Mouse (Mus musculus) adrenal gland, postnatal 25 days (tissue): ENCODE measurements around the gene Cyp3a13. TPM values are rescaled to one million over a fixed set of nuclear protein-coding genes. Genes with fewer than 3 reads are reported as not detected.
"Not testable (repeated sequence)": the region's sequence is repeated elsewhere in the genome, so short reads cannot be mapped to it uniquely, and the experiment has no call there.

ENCODE experiments used
- DNase-seq: peaks from one replicate; pipeline ENCODE4 v3.0.0; 2021; ENCODE audit warnings: mixed read lengths
- total RNA-seq: library from RNA; stranded (reverse); gene quantifications from 2 replicates; pipeline ENCODE4 v1.2.3, GENCODE M21; 2021

Gene Cyp3a13
- total RNA-seq, 1 experiment from 2014 or later, result not detected

DNA sequence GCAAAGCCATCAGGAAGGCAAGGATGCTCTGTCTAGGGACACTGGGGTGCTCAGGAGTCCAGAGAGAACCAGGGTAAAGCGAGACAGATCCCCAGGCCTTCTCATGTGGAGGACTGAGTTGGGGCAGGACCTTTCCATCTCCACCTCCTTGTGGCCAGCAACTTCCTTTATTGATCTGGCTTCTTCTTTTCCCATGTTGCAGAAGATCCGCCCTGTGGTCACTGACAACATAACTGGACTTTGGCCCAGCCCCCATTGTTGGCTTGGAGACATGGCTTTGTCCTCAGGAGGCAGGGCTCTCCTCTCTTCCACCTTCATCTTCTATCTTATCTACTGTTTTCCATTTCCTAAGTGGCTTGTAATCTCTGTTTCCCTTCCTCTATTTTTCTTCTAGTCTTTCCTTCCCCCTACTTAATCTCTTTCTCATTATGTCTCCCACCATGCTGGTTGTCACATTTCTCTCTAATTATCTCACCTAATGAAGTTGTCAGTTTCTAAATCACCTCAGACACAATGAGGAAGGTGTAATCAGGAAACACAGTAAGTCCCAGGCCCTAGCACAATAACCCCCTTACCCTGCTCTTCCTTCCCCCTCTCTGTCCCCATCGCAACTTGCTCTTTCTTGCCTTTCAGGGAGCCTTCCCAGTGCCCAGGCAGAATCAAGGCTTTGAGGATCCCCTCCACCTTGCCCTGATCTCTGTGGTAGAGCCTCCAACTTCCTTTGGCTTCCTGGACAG, 49.6 kb downstream of the Cyp3a13 start, which contains the start of gene Pilrb2:
Pilrb2 (minus strand) TSS at position 172 of the 737 bp plus-strand sequence.
- DNase-seq, result not testable (repeated sequence)

GRCm38 (mm10) chr5:137868600-137868999, 52.8 kb downstream of the Cyp3a13 start:
- not testable (repeated sequence) for DNase-seq

DNA sequence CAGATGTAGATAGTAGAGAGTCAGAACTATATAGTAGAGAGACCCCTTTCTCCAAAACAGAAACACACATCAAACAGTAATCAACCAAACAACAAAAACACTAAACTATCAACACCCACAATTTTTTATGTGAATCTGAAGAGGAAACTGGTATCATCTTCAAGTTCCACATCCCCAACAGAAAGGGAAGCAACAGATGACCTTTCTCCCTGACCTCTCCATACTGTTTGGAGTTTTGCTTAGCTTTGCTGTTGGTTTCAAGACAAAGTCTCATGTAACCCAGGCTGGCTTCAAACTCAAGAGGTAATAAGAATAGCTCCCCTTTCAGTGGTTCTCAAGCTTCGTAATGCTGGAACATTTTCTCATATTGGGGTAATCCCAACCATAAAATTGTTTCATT, 57.4 kb downstream of the Cyp3a13 start:
- DNase-seq, result not testable (repeated sequence)

- not testable (repeated sequence) for DNase-seq
Measured at GRCm38 (mm10) chr5:137857960-137858710, 63.3 kb downstream of the Cyp3a13 start, which contains the start of gene Pilrb1. Gene Pilrb1 (minus strand): TSS chr5:137858106.

GRCm38 (mm10) chr5:137856870-137857269, 64.5 kb downstream of the Cyp3a13 start:
- DNase-seq, result not testable (repeated sequence)

DNA sequence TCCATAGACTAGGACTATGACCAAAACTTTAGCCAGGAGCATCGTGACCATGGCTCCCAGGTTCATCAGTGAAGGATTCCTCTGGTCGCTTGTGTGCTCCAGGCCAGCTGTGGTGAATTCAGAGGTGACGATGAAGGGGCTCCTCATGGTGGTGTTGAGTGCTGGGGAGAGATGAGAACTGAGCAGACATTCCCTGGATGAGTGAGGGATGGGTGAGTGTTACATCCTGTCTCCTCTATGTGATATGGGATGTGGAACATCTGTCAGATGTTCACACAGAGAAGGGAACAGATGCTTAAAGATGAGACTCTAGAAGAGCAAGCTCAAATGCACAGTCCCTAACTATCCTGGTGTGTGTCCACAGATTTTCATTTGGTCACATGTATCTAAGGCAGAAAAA, 66.5 kb downstream of the Cyp3a13 start:
- DNase-seq, result not testable (repeated sequence)

DNA sequence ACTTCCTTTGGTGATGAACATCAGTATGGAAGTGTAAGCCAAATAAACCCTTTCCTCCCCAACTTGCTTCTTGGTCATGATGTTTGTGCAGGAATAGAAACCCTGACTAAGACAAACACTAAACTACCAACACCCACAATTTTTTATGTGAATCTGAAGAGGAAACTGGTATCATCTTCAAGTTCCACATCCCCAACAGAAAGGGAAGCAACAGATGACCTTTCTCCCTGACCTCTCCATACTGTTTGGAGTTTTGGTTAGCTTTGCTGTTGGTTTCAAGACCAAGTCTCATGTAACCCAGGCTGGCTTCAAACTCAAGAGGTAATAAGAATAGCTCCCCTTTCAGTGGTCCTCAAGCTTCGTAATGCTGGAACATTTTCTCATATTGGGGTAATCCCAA, 71.1 kb downstream of the Cyp3a13 start:
- DNase-seq, result not testable (repeated sequence)

Other genes with a start within 250 kb of the Cyp3a13 start
- gene Agfg2, start 236.9 kb downstream of the Cyp3a13 start, total RNA-seq, result 32.1 and 43.7 TPM in 2 replicates
- 3.0 and 5.6 TPM in 2 replicates for gene Nyap1, start 180.0 kb downstream of the Cyp3a13 start, total RNA-seq
- gene Tsc22d4, start 175.9 kb downstream of the Cyp3a13 start, total RNA-seq, result 86.0 and 104 TPM in 2 replicates
- gene Ppp1r35, start 142.8 kb downstream of the Cyp3a13 start, total RNA-seq, result 30.9 and 34.0 TPM in 2 replicates
- 58.3 and 66.5 TPM in 2 replicates for gene Mepce, start 134.0 kb downstream of the Cyp3a13 start, total RNA-seq
- 3.6 and 5.2 TPM in 2 replicates for gene Zcwpw1, start 133.8 kb downstream of the Cyp3a13 start, total RNA-seq
- 0.67 and 2.8 TPM in 2 replicates for gene Pilra, start 85.3 kb downstream of the Cyp3a13 start, total RNA-seq
- gene Pilrb1, start 63.5 kb downstream of the Cyp3a13 start, total RNA-seq, result 0.97 TPM in 1 of 2 replicates, not detected in the other
- 0.64 and 0.86 TPM in 2 replicates for gene Pilrb2, start 49.8 kb downstream of the Cyp3a13 start, total RNA-seq
- 0.55 TPM in 1 of 2 replicates, not detected in the other for gene Gjc3, start 41.5 kb upstream of the Cyp3a13 start, total RNA-seq
- 0.52 and 11.1 TPM in 2 replicates for gene Azgp1, start 59.9 kb upstream of the Cyp3a13 start, total RNA-seq
- gene Smok3a, start 99.6 kb upstream of the Cyp3a13 start, total RNA-seq, result not detected in 2 replicates
- not detected in 2 replicates for gene Smok3b, start 99.8 kb upstream of the Cyp3a13 start, total RNA-seq
- gene Smok3c, start 131.6 kb upstream of the Cyp3a13 start, total RNA-seq, result not detected in 2 replicates
- 40.4 and 47.5 TPM in 2 replicates for gene Zkscan1, start 163.5 kb upstream of the Cyp3a13 start, total RNA-seq
- gene Zscan21, start 195.3 kb upstream of the Cyp3a13 start, total RNA-seq, result 18.9 and 19.8 TPM in 2 replicates
- 11.4 and 14.1 TPM in 2 replicates for gene Zfp113, start 234.1 kb upstream of the Cyp3a13 start, total RNA-seq
- gene Cops6, start 239.5 kb upstream of the Cyp3a13 start, total RNA-seq, result 136 and 140 TPM in 2 replicates